Mouse (Mus musculus): ENCODE data around the gene Fbxo21.

DNA sequence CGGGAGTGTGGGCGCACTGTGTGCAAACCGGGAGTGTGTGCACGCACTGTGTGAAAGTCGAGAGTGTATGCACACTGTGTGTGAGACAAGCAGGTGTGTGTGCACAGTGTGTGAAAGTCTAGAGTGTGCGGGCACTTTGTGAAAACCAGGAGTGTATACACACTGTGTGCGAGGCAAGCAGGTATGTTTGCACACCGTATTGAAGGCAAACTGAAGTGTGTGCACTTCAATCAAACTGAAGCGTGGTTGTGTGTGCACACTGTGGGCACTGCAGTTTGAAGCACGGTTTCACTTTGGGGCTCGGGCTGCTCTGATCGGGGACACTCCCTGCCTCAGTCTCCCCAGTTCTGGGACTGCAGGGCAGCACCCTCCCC, 52.5 kb downstream of the Fbxo21 start:
- TF ChIP-seq CTCF (IDR thresholded peaks at IDR 0.05; ENCODE audit: extremely low read depth, insufficient read depth, insufficient read length, insufficient replicate concordance) (no peak), POLR2A (IDR thresholded peaks at IDR 0.05; ENCODE audit: low read depth, low read length) (no peak)

All from spleen, adult 2 months (tissue).